Mouse (Mus musculus) hindbrain, embryonic 13.5 days (tissue): ENCODE results near the gene Gm48552. TPM values are rescaled to one million over a fixed set of nuclear protein-coding genes. Genes with fewer than 3 reads are reported as not detected.
A peak's percentile ranks its signal among the peaks of the same experiment; 100 is the strongest.

Experiments
- ATAC-seq: fragments of 200-750 bp; cut with Nextera tagmentation; 2 replicates; pipeline ENCODE4 v1.8.0; 2017; ENCODE audit warnings: moderate TSS enrichment; ENCODE audit not compliant: low FRiP score
- H3K27ac ChIP-seq: fragments of 300-500 bp; sonication (generic); 2 replicates; pipeline ENCODE4 v1.5.1; 2015; ENCODE audit warnings: inconsistent platforms, mild to moderate bottlenecking, moderate library complexity
- H3K27me3 ChIP-seq: fragments of 300-500 bp; sonication (generic); 2 replicates; pipeline ENCODE4 v1.6.1; 2015; ENCODE audit warnings: mild to moderate bottlenecking, inconsistent platforms
- H3K36me3 ChIP-seq: fragments of 300-500 bp; sonication (generic); 2 replicates; pipeline ENCODE4 v1.6.1; 2015; ENCODE audit warnings: mild to moderate bottlenecking, inconsistent platforms
- H3K4me1 ChIP-seq: fragments of 300-500 bp; sonication (generic); replicated peaks from 2 replicates; pipeline ENCODE4 v1.6.1; 2015; ENCODE audit warnings: inconsistent platforms
- H3K4me2 ChIP-seq: fragments of 300-500 bp; sonication (generic); 2 replicates; pipeline ENCODE4 v1.6.1; 2015; ENCODE audit warnings: inconsistent platforms, mild to moderate bottlenecking, moderate library complexity
- H3K4me3 ChIP-seq: fragments of 300-500 bp; sonication (generic); 2 replicates; pipeline ENCODE4 v1.5.1; 2015; ENCODE audit warnings: mild to moderate bottlenecking, inconsistent platforms
- H3K9ac ChIP-seq: fragments of 300-500 bp; sonication (generic); 2 replicates; pipeline ENCODE4 v1.6.1; 2015; ENCODE audit warnings: mild to moderate bottlenecking, inconsistent platforms
- H3K9me3 ChIP-seq: fragments of 300-500 bp; sonication (generic); 2 replicates; pipeline ENCODE4 v1.6.1; 2016; ENCODE audit warnings: inconsistent platforms
- WGBS: fragments of 180-500 bp; shearing (Covaris S2); methylation state at CpG from one replicate; pipeline ENCODE4 v1.1.7; 2015; 5-methylcytosine and 5-hydroxymethylcytosine counted together
- polyA plus RNA-seq: library from polyadenylated mRNA; unstranded; fragments of >200 nt; fragmentation: Nextera tagmentation; extraction: Ambion mirVana; gene quantifications from 2 replicates; pipeline ENCODE4 v1.2.1, GENCODE M21; 2015

Gm48552 gene
- polyA plus RNA-seq, 1 experiment from 2014 or later, result 2.0 TPM

DNA sequence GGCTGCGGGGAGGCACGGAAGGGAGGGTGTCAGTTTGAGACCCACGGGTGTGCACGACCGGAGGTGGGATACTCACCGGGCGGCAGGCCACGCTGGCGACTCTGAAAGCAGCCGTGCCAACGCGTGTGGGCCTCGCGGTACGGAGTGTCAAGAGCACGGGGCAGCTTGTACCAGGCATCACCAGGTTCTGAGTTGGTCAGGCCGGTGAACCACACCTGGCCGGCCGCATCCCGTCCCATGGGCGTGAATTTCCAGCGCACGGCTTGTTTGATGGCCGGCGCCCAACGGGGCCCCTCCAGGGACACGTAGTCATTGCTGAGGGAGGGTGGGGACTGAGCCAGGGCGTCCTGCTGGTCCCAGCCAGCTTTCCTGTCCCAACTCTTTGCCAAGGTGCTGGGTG is 24.1 kb upstream of the Gm48552 start:
- Histone ChIP-seq H3K9me3 (no peaks in the 10 kb centered on the region), H3K4me1 (peaks cover 47% of the 10 kb centered on the region), H3K4me3 (peak overlapping the region; percentile 30; the same call in 1 of the 2 replicates), H3K4me2 (peak overlapping the region; percentile 52), H3K27ac (no peak overlapping the region), H3K9ac (peak overlapping the region; percentile 63), H3K27me3 (peaks cover 36% of the 10 kb centered on the region), H3K36me3 (peaks cover 53% of the 10 kb centered on the region)
- no peak for ATAC-seq
- WGBS, result 12% methylated on average over 28 of the region's 28 CpGs

DNA sequence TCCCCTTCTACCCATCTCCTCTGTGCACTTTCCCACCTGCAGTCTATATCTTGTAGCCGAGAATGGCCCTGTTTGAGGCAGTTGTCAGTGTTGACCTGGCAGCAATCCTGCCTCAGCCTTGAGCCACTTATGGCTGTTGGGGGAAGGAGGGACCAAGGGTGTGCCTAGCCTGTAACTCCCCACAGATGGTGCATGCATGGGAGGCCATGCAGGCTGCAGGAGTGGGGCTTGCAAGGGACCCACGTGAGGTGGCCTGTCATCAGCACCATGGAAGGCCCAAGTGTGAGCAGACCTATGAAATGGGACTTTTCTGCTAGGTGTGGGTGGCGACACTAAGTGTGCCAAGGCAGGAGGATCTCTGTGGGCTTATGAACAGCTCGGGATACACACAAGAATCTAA is 23.7 kb upstream of the Gm48552 start:
- Histone ChIP-seq H3K4me3 (0 out of 2 replicates have a peak overlapping the region, but pooled peaks have one; percentile 30), H3K36me3 (peaks cover 57% of the 10 kb centered on the region), H3K9ac (peak overlapping the region; percentile 63; the same call in 1 of the 2 replicates), H3K27ac (no peak overlapping the region), H3K4me1 (peaks cover 47% of the 10 kb centered on the region), H3K9me3 (no peaks in the 10 kb centered on the region), H3K4me2 (no peak overlapping the region), H3K27me3 (peaks cover 34% of the 10 kb centered on the region)
- WGBS, result 36% methylated on average over 4 of the region's 4 CpGs
- ATAC-seq, result no peak

DNA sequence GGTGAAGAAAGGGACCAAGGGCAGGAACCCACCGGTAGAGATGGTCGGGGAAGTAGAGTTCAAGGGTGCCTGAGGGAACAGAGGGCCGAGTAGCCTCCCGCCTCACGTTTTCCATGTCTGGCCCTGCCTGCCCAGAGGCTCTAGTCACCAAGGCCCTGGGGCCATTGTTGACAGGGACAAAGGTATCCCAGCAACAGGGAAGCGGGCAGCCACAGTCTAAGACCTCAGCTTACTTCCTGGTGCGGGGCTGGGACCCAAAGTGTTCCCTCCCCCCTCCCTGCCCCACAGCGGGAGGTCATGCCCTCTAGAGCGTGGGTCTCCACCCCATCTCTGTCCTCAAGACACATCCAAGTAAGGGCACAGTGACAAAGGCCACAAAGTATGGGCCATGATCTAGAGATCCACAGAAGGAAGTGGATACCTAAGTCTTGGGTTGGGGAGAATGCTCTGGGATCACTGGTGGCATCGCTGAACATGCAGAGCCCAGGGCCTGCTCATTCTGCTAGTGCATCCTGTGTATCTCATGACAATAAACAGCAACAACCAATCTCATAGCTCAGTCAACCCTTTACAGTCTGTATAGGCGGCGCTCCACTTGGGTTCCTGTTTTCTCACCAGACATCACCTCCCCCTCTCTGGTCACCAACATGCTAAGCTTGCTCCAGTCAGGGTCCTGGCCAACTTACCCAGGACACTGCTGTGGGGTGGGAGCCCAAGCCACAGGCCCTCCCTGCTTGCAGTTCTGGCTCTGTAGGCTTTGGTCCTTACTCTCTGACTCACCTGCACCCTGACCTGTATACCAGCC is 22.9 kb upstream of the Gm48552 start, which contains the start of gene 4930404N11Rik:
4930404N11Rik (minus strand) TSS at position 145 of the 805 bp plus-strand sequence.
- 18% methylated on average over 12 of the region's 12 CpGs for WGBS
- Histone ChIP-seq H3K9me3 (no peaks in the 10 kb centered on the region), H3K4me1 (peaks cover 42% of the 10 kb centered on the region), H3K27ac (peak within 1 kb of the TSS; percentile 26; the same call in 1 of the 2 replicates), H3K9ac (peak within 1 kb of the TSS; percentile 63), H3K4me2 (peak within 1 kb of the TSS; percentile 52), H3K4me3 (peak within 1 kb of the TSS; percentile 30; the same call in 1 of the 2 replicates), H3K27me3 (peaks cover 34% of the 10 kb centered on the region), H3K36me3 (peaks cover 65% of the 10 kb centered on the region)
- ATAC-seq, result no peak; the same call in 1 of the 2 replicates

DNA sequence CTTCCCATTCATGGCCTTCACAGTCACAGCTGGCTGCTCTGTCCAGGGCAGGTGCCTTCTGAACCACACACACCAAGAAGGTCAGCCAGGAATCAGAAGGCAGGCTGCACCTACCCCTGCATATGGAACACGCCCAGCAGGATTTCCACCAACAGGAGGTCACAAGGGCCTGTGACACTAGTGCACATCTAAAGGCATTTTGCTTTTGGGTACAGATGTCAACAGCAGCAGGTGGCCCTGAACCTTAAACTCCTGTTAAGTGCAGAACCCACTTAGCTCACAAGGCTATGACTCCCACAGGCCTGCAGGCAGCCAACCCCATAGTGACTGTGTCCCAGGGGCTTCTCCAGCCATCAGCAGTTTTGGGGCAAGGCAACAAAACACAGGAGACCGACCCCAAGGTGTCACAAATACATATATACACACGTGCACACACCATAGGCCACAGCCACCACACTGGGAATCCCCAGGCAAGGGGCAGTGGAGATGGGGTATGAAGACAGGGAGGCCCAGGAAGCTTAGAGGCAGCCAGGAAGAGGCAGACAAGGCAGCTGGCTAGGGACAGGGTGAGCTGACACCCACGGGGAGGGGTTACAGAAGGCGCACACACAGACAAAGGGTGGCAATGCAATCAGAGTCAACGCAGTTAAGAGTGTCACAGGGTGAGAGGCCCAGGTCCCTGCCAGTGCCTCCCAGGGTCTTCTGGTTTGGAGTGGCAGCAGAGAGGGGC is 22.2 kb upstream of the Gm48552 start:
- WGBS, result 74% methylated on average over 6 of the region's 6 CpGs
- no peak for ATAC-seq
- 0 out of 2 replicates have a peak overlapping the region, but pooled peaks have one; percentile 26 for H3K27ac ChIP-seq
- no peak overlapping the region for H3K4me3 ChIP-seq
- H3K4me1 ChIP-seq, result peaks cover 38% of the 10 kb centered on the region
- H3K36me3 ChIP-seq, result peaks cover 67% of the 10 kb centered on the region
- H3K9ac ChIP-seq, result no peak overlapping the region
- H3K9me3 ChIP-seq, result no peaks in the 10 kb centered on the region
- H3K4me2 ChIP-seq, result no peak overlapping the region
- peaks cover 34% of the 10 kb centered on the region for H3K27me3 ChIP-seq

DNA sequence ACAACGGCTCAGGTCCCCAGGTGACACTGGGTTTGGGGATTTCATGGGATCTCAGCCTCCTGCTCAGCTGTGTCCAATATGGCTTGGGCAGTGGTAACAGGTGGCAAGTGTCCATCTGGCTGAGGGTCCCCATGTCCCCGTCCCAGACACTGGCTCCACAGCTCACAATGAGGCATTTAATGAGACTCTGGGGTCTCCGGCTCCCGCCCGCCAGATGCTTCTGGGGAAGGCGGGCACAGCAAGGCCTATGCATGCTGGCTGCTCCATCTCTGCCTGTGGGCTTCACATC is 21.7 kb upstream of the Gm48552 start:
- no peak overlapping the region for H3K9ac ChIP-seq
- no peaks in the 10 kb centered on the region for H3K9me3 ChIP-seq
- H3K4me3 ChIP-seq, result no peak overlapping the region
- 68% methylated on average over 6 of the region's 6 CpGs for WGBS
- peaks cover 38% of the 10 kb centered on the region for H3K4me1 ChIP-seq
- H3K36me3 ChIP-seq, result peaks cover 65% of the 10 kb centered on the region
- no peak overlapping the region for H3K4me2 ChIP-seq
- no peak overlapping the region for H3K27ac ChIP-seq
- no peak for ATAC-seq
- peaks cover 34% of the 10 kb centered on the region for H3K27me3 ChIP-seq

DNA sequence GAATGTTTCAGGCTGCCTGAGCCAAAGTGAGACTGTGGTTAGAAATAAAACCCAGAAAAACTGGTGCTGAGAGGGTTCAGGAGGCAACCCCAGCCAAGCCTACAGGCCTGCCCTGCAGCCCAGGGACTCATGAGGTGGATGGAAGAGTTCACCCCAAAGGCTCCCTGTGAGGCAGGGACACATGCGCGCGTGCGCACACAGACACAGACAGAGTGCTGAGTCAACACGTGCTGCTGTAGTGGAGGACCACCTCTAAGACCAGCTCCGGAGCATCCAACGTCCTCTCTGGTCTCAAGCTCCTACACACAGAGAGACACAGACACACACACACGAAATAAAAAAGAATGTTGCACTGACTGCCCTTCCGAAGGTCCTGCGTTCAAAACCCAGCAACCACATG is 13.5 kb upstream of the Gm48552 start:
- Histone ChIP-seq H3K4me3 (no peak overlapping the region), H3K9me3 (no peaks in the 10 kb centered on the region), H3K27ac (no peak overlapping the region), H3K27me3 (no peaks in the 10 kb centered on the region), H3K36me3 (peaks cover 49% of the 10 kb centered on the region), H3K4me2 (no peak overlapping the region), H3K4me1 (peaks cover 37% of the 10 kb centered on the region), H3K9ac (peak overlapping the region; percentile 13; the same call in 1 of the 2 replicates)
- WGBS, result 94% methylated on average over 10 of the region's 10 CpGs
- no peak for ATAC-seq

DNA sequence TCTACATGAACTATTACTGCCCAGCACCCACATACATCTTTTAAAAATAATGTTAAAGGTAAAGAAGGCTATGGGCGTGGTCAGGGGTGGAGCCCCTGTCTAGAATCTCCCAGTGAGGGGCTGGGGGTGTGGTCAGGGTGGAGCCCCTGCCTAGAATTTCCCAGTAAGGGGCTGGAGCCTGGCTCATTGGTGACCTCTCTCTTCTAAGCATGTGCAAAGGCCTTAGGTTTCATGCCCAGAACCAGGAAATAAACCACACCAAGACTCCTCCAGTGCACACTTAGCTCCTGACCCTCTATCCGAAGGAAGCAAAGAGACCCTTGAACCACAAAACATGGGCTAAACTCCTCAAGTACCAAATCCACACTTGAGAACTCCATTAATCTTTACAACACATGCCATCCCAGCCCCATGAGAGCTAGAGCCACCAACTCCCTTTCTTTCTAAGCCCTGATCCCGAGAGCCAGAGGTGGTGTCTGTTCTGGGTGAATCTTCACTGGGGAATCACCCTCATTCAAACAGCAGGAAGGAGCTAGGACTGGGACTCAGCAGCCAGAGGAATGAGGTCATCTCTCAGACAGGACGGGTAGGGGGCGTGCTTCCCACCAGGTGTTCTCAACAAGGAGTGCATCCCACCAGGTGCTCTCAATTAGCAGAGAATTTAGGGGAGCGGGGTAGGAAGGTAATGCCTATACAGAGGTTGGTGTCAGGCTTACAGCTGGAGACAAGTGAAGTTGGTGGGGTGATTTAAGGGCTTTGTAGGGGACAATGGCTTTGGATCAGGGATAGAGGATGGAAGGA is 12.0 kb upstream of the Gm48552 start:
- WGBS, result 49% methylated on average over 6 of the region's 6 CpGs
- Histone ChIP-seq H3K27ac (no peak overlapping the region), H3K4me1 (peaks cover 37% of the 10 kb centered on the region), H3K36me3 (peaks cover 35% of the 10 kb centered on the region), H3K27me3 (no peaks in the 10 kb centered on the region), H3K4me3 (peak overlapping the region; percentile 74), H3K9ac (peak overlapping the region; percentile 95), H3K9me3 (no peaks in the 10 kb centered on the region), H3K4me2 (peak overlapping the region; percentile 92)
- ATAC-seq, result no peak

DNA sequence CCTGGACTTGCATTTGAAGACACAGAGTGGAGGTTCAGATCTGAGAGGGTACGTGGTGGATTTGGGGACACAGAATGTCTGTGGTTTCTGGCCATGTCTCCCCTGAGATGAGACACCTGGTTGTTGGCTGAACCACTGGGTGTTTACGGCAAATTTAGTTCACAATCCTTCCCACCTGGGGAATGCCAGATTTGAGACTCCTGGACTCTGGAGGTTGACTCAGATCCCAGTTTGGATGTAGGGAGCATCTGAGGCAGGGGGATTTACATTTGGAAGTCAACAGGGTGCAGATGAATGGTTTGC is 11.5 kb upstream of the Gm48552 start:
- no peak overlapping the region for H3K27ac ChIP-seq

DNA sequence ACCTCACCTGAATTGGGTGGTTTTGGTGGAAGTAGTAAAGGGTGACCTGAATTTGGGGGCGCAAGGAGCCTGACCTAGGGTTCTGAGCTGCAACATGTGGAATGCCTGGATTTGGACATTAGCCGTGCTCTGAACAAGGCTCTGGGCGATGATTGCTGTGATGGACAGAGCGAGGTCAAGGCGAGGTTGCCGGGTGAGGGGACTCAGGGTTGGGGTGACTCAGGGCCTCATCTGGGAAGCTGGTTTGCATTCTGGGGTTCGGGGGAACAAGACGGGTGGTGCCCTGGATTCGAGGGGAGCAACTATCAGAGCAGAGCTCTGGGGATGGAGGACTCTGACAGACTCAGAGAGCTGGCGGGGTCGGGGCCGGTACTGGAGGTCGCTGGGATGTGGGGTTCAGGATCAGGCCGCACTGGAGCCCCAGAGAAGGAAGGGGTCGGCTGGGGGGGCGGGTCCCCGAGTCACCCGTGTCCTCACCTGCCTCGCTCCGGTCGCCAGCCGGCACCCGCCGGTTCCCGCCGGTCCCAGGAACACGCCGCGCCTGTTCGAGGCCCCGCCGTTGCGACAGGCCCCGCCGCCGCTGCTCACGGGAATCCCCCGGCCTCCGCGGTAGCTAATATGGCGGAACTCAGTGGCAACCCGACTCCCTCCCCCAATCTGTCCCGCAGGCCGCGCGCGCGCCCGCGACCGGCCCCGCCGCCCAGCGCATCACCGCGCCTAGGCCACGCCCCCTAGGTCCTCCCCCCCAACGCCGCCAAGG is 10.8 kb upstream of the Gm48552 start, which contains the start of gene Fzr1:
Fzr1 (minus strand) TSS at position 724 of the 760 bp plus-strand sequence.
- no peaks in the 10 kb centered on the region for H3K27me3 ChIP-seq
- H3K4me2 ChIP-seq, result peak within 1 kb of the TSS; percentile 92
- under 1% methylated on average over 58 of the region's 59 CpGs for WGBS
- ATAC-seq, result peak; percentile 76
- H3K36me3 ChIP-seq, result peaks cover 28% of the 10 kb centered on the region
- H3K4me3 ChIP-seq, result peak within 1 kb of the TSS; percentile 74
- peak within 1 kb of the TSS; percentile 85 for H3K27ac ChIP-seq
- H3K9ac ChIP-seq, result peak within 1 kb of the TSS; percentile 95
- peaks cover 37% of the 10 kb centered on the region for H3K4me1 ChIP-seq
- H3K9me3 ChIP-seq, result no peaks in the 10 kb centered on the region

More for the DNA sequence above, 11.5 kb upstream of the Gm48552 start:
- ATAC-seq, result no peak
- peak overlapping the region; percentile 95 for H3K9ac ChIP-seq
- 56% methylated on average over 2 of the region's 2 CpGs for WGBS
- H3K4me2 ChIP-seq, result peak overlapping the region; percentile 92
- peak overlapping the region; percentile 74 for H3K4me3 ChIP-seq
- H3K36me3 ChIP-seq, result peaks cover 34% of the 10 kb centered on the region
- H3K4me1 ChIP-seq, result peaks cover 37% of the 10 kb centered on the region
- no peaks in the 10 kb centered on the region for H3K27me3 ChIP-seq
- no peaks in the 10 kb centered on the region for H3K9me3 ChIP-seq

DNA sequence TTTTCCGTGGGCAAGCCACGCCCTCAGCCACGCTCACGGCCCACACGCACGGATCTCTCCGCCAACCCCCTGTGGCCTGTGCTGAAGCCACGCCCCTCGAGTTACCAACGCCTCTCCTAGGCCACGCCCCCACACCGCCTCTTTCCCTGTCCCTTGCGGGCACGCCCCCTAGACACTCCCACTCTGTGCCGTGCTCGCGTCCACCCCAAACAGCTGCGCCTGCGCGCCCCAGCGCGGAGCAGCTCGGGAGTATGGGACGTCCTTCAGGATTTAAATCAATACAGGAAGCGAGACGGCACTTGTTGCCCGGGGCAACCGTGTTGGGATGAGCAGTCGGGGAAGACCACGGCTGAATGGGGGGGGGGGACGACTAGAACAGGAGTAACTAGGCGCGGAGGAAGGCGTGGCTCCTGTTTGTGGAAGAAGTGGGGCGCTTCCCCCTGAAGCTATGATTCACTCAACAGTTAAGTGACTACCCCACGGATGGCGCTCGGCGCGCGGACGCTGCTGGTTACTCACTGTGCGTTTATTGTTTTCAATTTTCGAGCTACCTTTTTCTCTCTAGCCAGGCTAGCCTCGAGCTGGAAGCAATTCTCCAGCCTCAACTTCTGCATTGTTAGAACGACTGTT is 10.1 kb upstream of the Gm48552 start:
- Histone ChIP-seq H3K9me3 (no peaks in the 10 kb centered on the region), H3K27ac (peak overlapping the region; percentile 85), H3K27me3 (no peaks in the 10 kb centered on the region), H3K9ac (peak overlapping the region; percentile 95), H3K4me3 (peak overlapping the region; percentile 74), H3K36me3 (peaks cover 21% of the 10 kb centered on the region), H3K4me2 (peak overlapping the region; percentile 92), H3K4me1 (peaks cover 37% of the 10 kb centered on the region)
- WGBS, result under 1% methylated on average over 46 of the region's 46 CpGs
- ATAC-seq, result peak; percentile 96

DNA sequence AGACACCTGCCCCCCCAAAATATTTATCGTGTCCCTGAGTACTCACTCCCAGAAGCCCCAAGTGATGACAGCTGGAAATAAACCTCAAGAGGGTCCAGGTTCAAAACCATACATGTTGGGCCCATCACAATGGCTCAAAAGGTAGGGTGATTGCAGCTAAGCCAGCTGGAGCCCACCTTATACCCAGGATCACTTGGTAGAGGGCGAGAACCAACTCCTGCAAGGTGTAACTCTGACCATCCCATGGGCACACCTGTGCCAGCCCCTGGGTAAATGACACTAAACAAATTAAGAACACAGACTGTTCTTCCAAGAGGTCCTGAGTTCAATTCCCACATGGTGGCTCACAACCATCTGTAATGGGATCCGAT is 9.6 kb upstream of the Gm48552 start:
- WGBS, result 63% methylated on average over 3 of the region's 3 CpGs
- Histone ChIP-seq H3K9me3 (no peaks in the 10 kb centered on the region), H3K9ac (peak overlapping the region; percentile 95), H3K4me3 (peak overlapping the region; percentile 74), H3K36me3 (peaks cover 16% of the 10 kb centered on the region), H3K4me2 (peak overlapping the region; percentile 92), H3K27me3 (no peaks in the 10 kb centered on the region), H3K27ac (peak overlapping the region; percentile 85), H3K4me1 (peaks cover 34% of the 10 kb centered on the region)
- 0 out of 2 replicates have a peak, but pooled peaks have one; percentile 3 for ATAC-seq
